Mouse (Mus musculus) CD4-positive, CD25-positive, alpha-beta regulatory T cell, adult 4 months (primary cell): Measurements from ENCODE around the gene Cyp2d22. TPM values are rescaled to one million over a fixed set of nuclear protein-coding genes. Genes with fewer than 3 reads are reported as not detected.
"Not testable (repeated sequence)": the region's sequence is repeated elsewhere in the genome, so short reads cannot be mapped to it uniquely, and the experiment has no call there.

ENCODE experiments used
- ATAC-seq: one replicate; pipeline ENCODE4 v1.8.0; 2017
- polyA plus RNA-seq, 2 experiments: library from polyadenylated mRNA; unstranded; fragments of 100-300 nt; shearing (Covaris generic); gene quantifications; one replicate each; pipeline ENCODE4 v1.2.1; 2017

The Cyp2d22 gene
- polyA plus RNA-seq, 2 experiments from 2014 or later: 10.7 to 12.5 TPM

GRCm38 (mm10) chr15:82375855-82376254, 4.2 kb downstream of the Cyp2d22 start:
- ATAC-seq: no peak

GRCm38 (mm10) chr15:82374437-82374836, 5.6 kb downstream of the Cyp2d22 start:
- no peak for ATAC-seq

GRCm38 (mm10) chr15:82372991-82373390, 7.1 kb downstream of the Cyp2d22 start:
- ATAC-seq: no peak

GRCm38 (mm10) chr15:82372446-82372845, 7.6 kb downstream of the Cyp2d22 start:
- no peak for ATAC-seq

- no peak for ATAC-seq
Observed at GRCm38 (mm10) chr15:82368851-82369250, 11.2 kb downstream of the Cyp2d22 start.

GRCm38 (mm10) chr15:82368146-82368545, 11.9 kb downstream of the Cyp2d22 start:
- ATAC-seq: no peak

GRCm38 (mm10) chr15:82364561-82364960, 15.5 kb downstream of the Cyp2d22 start:
- ATAC-seq: not testable (repeated sequence)

- ATAC-seq: not testable (repeated sequence)
Observed at GRCm38 (mm10) chr15:82363801-82364200, 16.3 kb downstream of the Cyp2d22 start.

- no peak for ATAC-seq
Observed at GRCm38 (mm10) chr15:82362234-82362633, 17.8 kb downstream of the Cyp2d22 start.

GRCm38 (mm10) chr15:82361459-82362018, 18.5 kb downstream of the Cyp2d22 start:
- no peak for ATAC-seq

GRCm38 (mm10) chr15:82358431-82359260, 21.4 kb downstream of the Cyp2d22 start:
- ATAC-seq: no peak

- ATAC-seq: peak; percentile 99
Observed at GRCm38 (mm10) chr15:82354126-82354945, 25.7 kb downstream of the Cyp2d22 start, which contains the start of gene Ndufa6. TSS of gene Ndufa6 (minus strand) at chr15:82354322.

- ATAC-seq: no peak
Observed at GRCm38 (mm10) chr15:82353745-82354113, 26.3 kb downstream of the Cyp2d22 start.

- ATAC-seq: no peak
Observed at GRCm38 (mm10) chr15:82353078-82353744, 26.8 kb downstream of the Cyp2d22 start.

GRCm38 (mm10) chr15:82351480-82351879, 28.6 kb downstream of the Cyp2d22 start:
- ATAC-seq: no peak

GRCm38 (mm10) chr15:82350349-82350748, 29.7 kb downstream of the Cyp2d22 start:
- ATAC-seq: no peak

- ATAC-seq: no peak
Observed at GRCm38 (mm10) chr15:82348999-82349341, 31.1 kb downstream of the Cyp2d22 start.

- ATAC-seq: no peak
Observed at GRCm38 (mm10) chr15:82348258-82348998, 31.6 kb downstream of the Cyp2d22 start.

- ATAC-seq: no peak
Observed at GRCm38 (mm10) chr15:82347852-82348251, 32.2 kb downstream of the Cyp2d22 start.

GRCm38 (mm10) chr15:82347303-82347676, 32.8 kb downstream of the Cyp2d22 start:
- no peak for ATAC-seq

- no peak for ATAC-seq
Observed at GRCm38 (mm10) chr15:82346580-82347302, 33.3 kb downstream of the Cyp2d22 start.
